8 mouse cellular contexts compared by ENCODE assay signal in the genomic region with DNA sequence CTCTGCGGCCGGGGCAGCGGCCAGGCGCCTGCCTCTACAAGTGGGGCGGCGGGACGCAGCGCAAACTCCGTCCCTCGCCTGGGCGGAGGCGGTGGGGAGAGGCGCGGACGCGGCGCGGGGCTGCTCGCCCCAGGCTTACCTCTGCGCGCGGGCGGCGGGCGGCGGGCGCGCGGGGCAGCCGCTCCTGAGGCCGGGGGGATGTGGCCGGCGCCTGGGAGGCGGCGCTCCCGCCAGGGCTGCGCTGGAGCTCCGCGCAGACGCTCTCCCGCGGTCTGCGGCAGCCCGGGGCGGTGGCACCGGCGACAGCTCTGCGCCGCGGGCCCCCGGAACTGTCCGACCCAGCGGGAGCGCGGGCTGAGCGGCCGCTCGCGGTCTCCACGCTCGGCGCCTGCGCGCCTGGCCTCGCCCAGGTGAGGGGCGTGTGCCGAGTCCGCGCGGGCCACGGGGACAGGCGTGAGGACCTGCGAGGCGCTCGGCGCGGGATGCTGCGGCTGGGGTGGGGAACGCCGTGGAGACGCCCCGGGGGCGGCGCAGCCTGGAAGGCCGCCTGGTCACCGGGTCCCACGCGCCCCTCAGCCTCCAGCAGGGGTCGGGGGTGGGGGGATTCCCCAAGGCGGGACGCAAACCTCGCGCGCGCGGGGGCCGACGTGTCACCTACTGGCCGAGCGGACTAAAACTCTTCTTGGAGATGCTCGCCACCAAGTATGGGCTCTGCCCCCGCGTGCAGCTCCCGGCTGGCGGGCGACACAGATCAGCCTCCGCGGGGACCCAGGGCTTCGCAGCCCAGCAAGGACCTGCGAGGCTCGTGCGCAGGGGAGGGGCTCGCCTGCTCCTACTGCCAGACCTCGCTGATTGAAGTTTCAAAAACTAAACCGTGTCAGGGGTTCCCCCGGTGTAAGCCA. TPM values are rescaled to one million over a fixed set of nuclear protein-coding genes. Genes with fewer than 3 reads are reported as not detected.
DNase-seq lines count a peak whose midpoint lies in the region; ATAC-seq and TF ChIP-seq lines count a peak whose summit lies in the region.

No protein-coding gene starts in this region.

- ATAC-seq in midbrain, embryonic 16.5 days: peak; percentile 92

- intact Hi-C loops in heart, postnatal 14 days (cut with DNase I): no loop called here
- intact Hi-C loops in left cerebral cortex, postnatal 25 days (cut with DNase I): loop anchor here (1.0 to 5.0 kb wide), 4 partner anchors 25 to 91 kb away; no protein-coding TSS in a partner anchor

- H3K4me3 ChIP-seq in ES-E14 (ENCODE audit: insufficient read depth in 1 of 2, low read depth in 1 of 2, low read length in 2 of 2, poor library complexity in 1 of 2, severe bottlenecking in 1 of 2): peak overlapping the region; percentile 63 to 67
- peak overlapping the region; percentile 72 for H3K4me3 ChIP-seq in forebrain, embryonic 10.5 days
- H3K4me3 ChIP-seq in midbrain, embryonic 16.5 days (ENCODE audit: low read depth, low read length): peak overlapping the region; percentile 81
- peak overlapping the region; percentile 87 for H3K4me3 ChIP-seq in testis, adult 2 months (ENCODE audit: control insufficient read depth, low read depth, low read length)

- peak; percentile 17 for DNase-seq in ES-E14 (ENCODE audit: low read depth, low spot score)
- DNase-seq in brain, embryonic 14.5 days (ENCODE audit: low read depth): peak; percentile 64
- DNase-seq in forebrain, embryonic 10.5 days (ENCODE audit: extremely low spot score, low spot score): peak; percentile 47
- peak; percentile 42 to 52 for DNase-seq in heart, postnatal 14 days
- peak; percentile 60 to 71 for DNase-seq in left cerebral cortex, postnatal 25 days (ENCODE audit: low spot score in 2 of 2)
- DNase-seq in T-cell, adult 2 months (ENCODE audit: low spot score): no peak

- H3K36me3 ChIP-seq in ES-E14 (ENCODE audit: control insufficient read depth, insufficient read depth, low read length, poor library complexity, severe bottlenecking): no peaks in the 10 kb centered on the region
- no peaks in the 10 kb centered on the region for H3K36me3 ChIP-seq in forebrain, embryonic 10.5 days (replicated peaks)
- no peaks in the 10 kb centered on the region for H3K36me3 ChIP-seq in midbrain, embryonic 16.5 days (ENCODE audit: control insufficient read depth, insufficient read depth, low read length)
- no peaks in the 10 kb centered on the region for H3K36me3 ChIP-seq in testis, adult 2 months (ENCODE audit: control insufficient read depth, insufficient read depth, low read length)

- peaks cover 67% of the 10 kb centered on the region for H3K27me3 ChIP-seq in forebrain, embryonic 10.5 days (ENCODE audit: poor library complexity, severe bottlenecking)
- peaks cover 3% of the 10 kb centered on the region for H3K27me3 ChIP-seq in midbrain, embryonic 16.5 days (ENCODE audit: control insufficient read depth, insufficient read depth, low read depth, low read length)
- no peaks in the 10 kb centered on the region for H3K27me3 ChIP-seq in testis, adult 2 months (ENCODE audit: control insufficient read depth, insufficient read depth, low read length)

- H3K9ac ChIP-seq in ES-E14 (ENCODE audit: insufficient read depth, low read depth, low read length, poor library complexity, severe bottlenecking): 0 out of 2 replicates have a peak overlapping the region, but pooled peaks have one; percentile 25
- peak overlapping the region; percentile 78 for H3K9ac ChIP-seq in midbrain, embryonic 16.5 days (ENCODE audit: low read depth, low read length)

- no peaks in the 10 kb centered on the region for H3K9me3 ChIP-seq in ES-E14 (ENCODE audit: control insufficient read depth, insufficient read depth, low read depth, low read length)
- H3K9me3 ChIP-seq in forebrain, embryonic 10.5 days: peaks cover 3% of the 10 kb centered on the region; the same call in 1 of the 2 replicates
- no peaks in the 10 kb centered on the region for H3K9me3 ChIP-seq in midbrain, embryonic 16.5 days (replicated peaks; ENCODE audit: control insufficient read depth, low read length, poor library complexity, severe bottlenecking)

- no peak overlapping the region for H3K27ac ChIP-seq in ES-E14 (ENCODE audit: insufficient read depth, low read depth, low read length, poor library complexity, severe bottlenecking)
- peak overlapping the region; percentile 77 for H3K27ac ChIP-seq in forebrain, embryonic 10.5 days
- H3K27ac ChIP-seq in midbrain, embryonic 16.5 days (ENCODE audit: low read length): 0 out of 2 replicates have a peak overlapping the region, but pooled peaks have one; percentile 15
- H3K27ac ChIP-seq in testis, adult 2 months (ENCODE audit: control insufficient read depth, insufficient read depth, low read depth, low read length): peak overlapping the region; percentile 79

- H3K4me2 ChIP-seq in midbrain, embryonic 16.5 days (ENCODE audit: low read length): peak overlapping the region; percentile 97

- H3K4me1 ChIP-seq in ES-E14 (ENCODE audit: control insufficient read depth in 2 of 2, insufficient read depth in 2 of 2, low read length in 2 of 2, poor library complexity in 1 of 2): no peaks in the 10 kb centered on the region
- H3K4me1 ChIP-seq in forebrain, embryonic 10.5 days: peaks cover 16% of the 10 kb centered on the region
- peaks cover 6% of the 10 kb centered on the region for H3K4me1 ChIP-seq in midbrain, embryonic 16.5 days (ENCODE audit: control insufficient read depth, insufficient read depth, low read length)
- peaks cover 2% of the 10 kb centered on the region for H3K4me1 ChIP-seq in testis, adult 2 months (ENCODE audit: control insufficient read depth, insufficient read depth, low read length)

- in situ Hi-C loops in ES-E14 (cut with MboI; ENCODE audit: low sequenced_read_pairs in 2 of 2, unreplicated experiment in 2 of 2): no loop called here

- TF ChIP-seq POLR2A in brain, embryonic 14.5 days (IDR thresholded peaks at IDR 0.05; ENCODE audit: borderline replicate concordance, extremely low read depth, insufficient read depth, insufficient read length, poor library complexity, severe bottlenecking): no peak
- TF ChIP-seq POLR2A in testis, adult 2 months (IDR thresholded peaks at IDR 0.05; ENCODE audit: control insufficient read depth, low read depth, low read length): no peak; the same call in 1 of the 2 replicates

- no peak for TF ChIP-seq CTCF in brain, embryonic 14.5 days (IDR thresholded peaks at IDR 0.05; ENCODE audit: borderline replicate concordance, extremely low read depth, insufficient read depth, insufficient read length)
- TF ChIP-seq CTCF in testis, adult 2 months (IDR thresholded peaks at IDR 0.05; ENCODE audit: control insufficient read depth, insufficient read depth, insufficient replicate concordance, low read depth, low read length): no peak

- under 1% methylated on average over 104 of the region's 116 CpGs for WGBS in forebrain, embryonic 10.5 days
- WGBS in midbrain, embryonic 16.5 days: under 1% methylated on average over 90 of the region's 116 CpGs

TF ChIP-seq in ES-E14, 5 proteins besides CTCF, POLR2A, EP300 and RAD21:
- TF ChIP-seq CHD2 (IDR thresholded peaks at IDR 0.05; ENCODE audit: low read depth, low read length): no peak
- TF ChIP-seq ZC3H11A (IDR thresholded peaks at IDR 0.05; ENCODE audit: borderline replicate concordance, low read depth, low read length): no peak

RNA-seq across cellular contexts. Expression of a gene that starts 2.8 kb away (rescaled TPM):
- 0.09 and 0.32 TPM in 2 replicates for total RNA-seq in ES-E14 (2012; rRNA removed)
- polyA plus RNA-seq in brain, embryonic 14.5 days (2012; rRNA removed): 9.6 and 13.8 TPM in 2 replicates
- polyA plus RNA-seq in forebrain, embryonic 10.5 days (2016; fragmentation: Nextera tagmentation; extraction: Ambion mirVana): 0.72 and 0.76 TPM in 2 replicates
- total RNA-seq in heart, postnatal 14 days (2021): 1 to 10 TPM; 5.3 to 7.5 TPM
- 10 to 100 TPM; 46.6 to 56.4 TPM for total RNA-seq in left cerebral cortex, postnatal 25 days (2021)
- polyA plus RNA-seq in midbrain, embryonic 16.5 days (2015; fragmentation: Nextera tagmentation; extraction: Ambion mirVana): 12.2 and 15.3 TPM in 2 replicates
- polyA plus RNA-seq in testis, adult 2 months (2012; rRNA removed): 8.1 and 8.8 TPM in 2 replicates
